Mouse (Mus musculus) hindbrain, embryonic 14.5 days (tissue): ENCODE data around the gene Gm20449. TPM values are rescaled to one million over a fixed set of nuclear protein-coding genes. Genes with fewer than 3 reads are reported as not detected.
"Not testable (repeated sequence)": the region's sequence is repeated elsewhere in the genome, so short reads cannot be mapped to it uniquely, and the experiment has no call there.

Experiments
- ATAC-seq: fragments of 200-750 bp; cut with Nextera tagmentation; 2 replicates; pipeline ENCODE4 v1.8.0; 2017; ENCODE audit warnings: moderate number of reproducible peaks, mild to moderate bottlenecking, moderate TSS enrichment, moderate library complexity; ENCODE audit not compliant: low FRiP score
- DNase-seq: peaks from one replicate; pipeline ENCODE4 v3.0.0-alpha.2; 2015; ENCODE audit warnings: low spot score
- H3K27ac ChIP-seq: fragments of 300-500 bp; sonication (generic); 2 replicates; pipeline ENCODE4 v1.5.1; 2014; ENCODE audit warnings: mild to moderate bottlenecking, moderate library complexity
- H3K27me3 ChIP-seq: fragments of 300-500 bp; sonication (generic); 2 replicates; pipeline ENCODE4 v1.6.1; 2014; ENCODE audit warnings: mild to moderate bottlenecking, low read length, mixed read lengths; ENCODE audit not compliant: control insufficient read depth, insufficient read depth
- H3K36me3 ChIP-seq: fragments of 300-500 bp; sonication (generic); replicated peaks from 2 replicates; pipeline ENCODE4 v1.6.1; 2014; ENCODE audit not compliant: control insufficient read depth, insufficient read depth
- H3K4me1 ChIP-seq: fragments of 300-500 bp; sonication (generic); replicated peaks from 2 replicates; pipeline ENCODE4 v1.6.1; 2014; ENCODE audit warnings: antibody characterized with exemption, low read length, mixed read lengths; ENCODE audit not compliant: control insufficient read depth, insufficient read depth
- H3K4me2 ChIP-seq: fragments of 300-500 bp; sonication (generic); replicated peaks from 2 replicates; pipeline ENCODE4 v1.6.1; 2014; ENCODE audit warnings: mild to moderate bottlenecking, moderate library complexity
- H3K4me3 ChIP-seq: fragments of 300-500 bp; sonication (generic); replicated peaks from 2 replicates; pipeline ENCODE4 v1.5.1; 2014; ENCODE audit warnings: mild to moderate bottlenecking, low read length
- H3K9ac ChIP-seq: fragments of 300-500 bp; sonication (generic); 2 replicates; pipeline ENCODE4 v1.6.1; 2014
- H3K9me3 ChIP-seq: fragments of 300-500 bp; sonication (generic); 2 replicates; pipeline ENCODE4 v1.6.1; 2016; ENCODE audit warnings: low read length; ENCODE audit not compliant: control insufficient read depth
- WGBS: fragments of 180-500 bp; shearing (Covaris S2); extraction: QIAGEN DNeasy Blood & Tissue Kit; methylation state at CpG from one replicate; pipeline ENCODE4 v1.1.7; 2014; 5-methylcytosine and 5-hydroxymethylcytosine counted together
- polyA plus RNA-seq: library from polyadenylated mRNA; unstranded; fragments of >200 nt; fragmentation: Nextera tagmentation; extraction: Ambion mirVana; gene quantifications from 2 replicates; pipeline ENCODE4 v1.2.1, GENCODE M21; 2014

Gene Gm20449
- polyA plus RNA-seq, 1 experiment from 2014 or later = 0.17 TPM

GRCm38 (mm10) chr7:41448596-41448995, 50.6 kb downstream of the Gm20449 start, which contains the start of gene Vmn2r57:
Gene Vmn2r57 (minus strand): TSS chr7:41448696.
- not testable (repeated sequence) for H3K27ac ChIP-seq, H3K36me3 ChIP-seq, H3K4me1 ChIP-seq, H3K4me3 ChIP-seq, ATAC-seq, H3K4me2 ChIP-seq, H3K27me3 ChIP-seq, H3K9ac ChIP-seq, DNase-seq, H3K9me3 ChIP-seq
- 78% methylated on average over 1 of the region's 1 CpGs for WGBS

- ATAC-seq = no peak
- no peak overlapping the region for H3K27ac ChIP-seq
- H3K27me3 ChIP-seq = no peaks in the 10 kb centered on the region
- H3K9me3 ChIP-seq = no peaks in the 10 kb centered on the region
- H3K9ac ChIP-seq = no peak overlapping the region
- H3K4me3 ChIP-seq = 0 out of 2 replicates have a peak overlapping the region, but pooled peaks have one; percentile 14
- no peak for DNase-seq
- no peaks in the 10 kb centered on the region for H3K4me1 ChIP-seq
- 72% methylated on average over 4 of the region's 4 CpGs for WGBS
- no peaks in the 10 kb centered on the region for H3K36me3 ChIP-seq
- H3K4me2 ChIP-seq = peak overlapping the region; percentile 23; the same call in 1 of the 2 replicates
Observed at GRCm38 (mm10) chr7:41394130-41394529, 105.1 kb downstream of the Gm20449 start.

- DNase-seq (peak; percentile 91), ATAC-seq (peak; percentile 99)
- no peaks in the 10 kb centered on the region for H3K27me3 ChIP-seq
- H3K4me2 ChIP-seq = peak within 1 kb of the TSS; percentile 56
- no peaks in the 10 kb centered on the region for H3K9me3 ChIP-seq
- no peaks in the 10 kb centered on the region for H3K4me1 ChIP-seq
- no peaks in the 10 kb centered on the region for H3K36me3 ChIP-seq
- H3K9ac ChIP-seq = peak within 1 kb of the TSS; percentile 70
- WGBS = under 1% methylated on average over 25 of the region's 25 CpGs
- H3K4me3 ChIP-seq = peak within 1 kb of the TSS; percentile 66
- H3K27ac ChIP-seq = peak within 1 kb of the TSS; percentile 95
Observed at GRCm38 (mm10) chr7:41393048-41393971, 105.9 kb downstream of the Gm20449 start, which contains the start of gene AI987944. Gene AI987944 (minus strand): TSS chr7:41393379.

Other genes with a start within 250 kb of the Gm20449 start
- gene AI987944, start 106.0 kb downstream of the Gm20449 start, polyA plus RNA-seq = 8.7 and 9.6 TPM in 2 replicates
- gene Vmn2r57, start 50.7 kb downstream of the Gm20449 start, polyA plus RNA-seq = 0.51 and 0.68 TPM in 2 replicates
- 3.6 and 5.4 TPM in 2 replicates for gene AW146154, start 473 bp upstream of the Gm20449 start, polyA plus RNA-seq
- not detected in 2 replicates for gene Gm6871, start 74.2 kb upstream of the Gm20449 start, polyA plus RNA-seq
- 17.1 and 20.8 TPM in 2 replicates for gene 2610021A01Rik, start 99.8 kb upstream of the Gm20449 start, polyA plus RNA-seq
- 29.2 and 31.8 TPM in 2 replicates for gene Zfp788, start 133.8 kb upstream of the Gm20449 start, polyA plus RNA-seq